Mouse (Mus musculus) small intestine, adult 2 months (tissue): Measurements from ENCODE around the gene Arrb1.

Source experiments
- CTCF ChIP-seq: fragments of 200-500 bp; IDR thresholded peaks from 2 replicates; pipeline ENCODE4 v1.5.1; 2012; ENCODE audit warnings: low read depth, mild to moderate bottlenecking, control low read depth, inconsistent platforms, low read length, moderate library complexity, mixed read lengths; ENCODE audit not compliant: insufficient replicate concordance, insufficient read length; ENCODE audit errors: extremely low read depth
- POLR2A ChIP-seq: fragments of 200-500 bp; IDR thresholded peaks from 2 replicates; pipeline ENCODE4 v1.6.1; 2012; ENCODE audit warnings: low read depth, mild to moderate bottlenecking, control low read depth, inconsistent platforms, low read length, moderate library complexity

DNA sequence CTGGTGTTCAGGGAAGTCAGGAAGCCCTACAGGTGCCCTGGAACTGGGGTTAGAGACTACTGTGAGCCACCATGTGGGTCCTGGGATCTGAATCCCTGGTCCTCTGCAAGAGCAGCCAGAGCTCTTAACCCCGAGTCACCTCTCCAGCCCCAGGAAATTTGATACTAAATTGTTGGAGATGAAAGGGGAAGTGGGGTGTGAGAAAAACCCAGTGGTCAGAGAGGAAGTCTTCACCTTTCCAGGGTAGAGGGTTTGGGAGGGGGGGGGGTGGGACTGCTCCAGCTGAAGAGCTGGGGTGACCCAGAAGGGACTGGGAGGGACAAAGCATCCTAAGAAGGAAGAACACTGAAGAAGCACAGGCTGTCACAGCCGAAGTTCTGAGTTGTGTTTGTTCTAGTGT, 72.4 kb downstream of the Arrb1 start:
- TF ChIP-seq POLR2A (no peak), CTCF (no peak)
